Mouse (Mus musculus): ENCODE measurements around the gene 6330403K07Rik. TPM values are rescaled to one million over a fixed set of nuclear protein-coding genes. Genes with fewer than 3 reads are reported as not detected.
A peak's percentile ranks its signal among the peaks of the same experiment; 100 is the strongest.

Gene 6330403K07Rik
- total and polyA plus RNA-seq, 2 experiments from 2014 or later, result 785 to 854 TPM

GRCm38 (mm10) chr11:71004316-71004773 is 29.0 kb downstream of the 6330403K07Rik start, which contains the start of gene Dhx33:
Dhx33 (minus strand) TSS chr11:71004437.
- peaks cover 18% of the 10 kb centered on the region for H3K36me3 ChIP-seq (ENCODE audit: insufficient read depth, low read length)
- peak; percentile 62 for TF ChIP-seq CTCF (IDR thresholded peaks at IDR 0.05)
- WGBS, result under 1% methylated on average over 35 of the region's 35 CpGs
- peak; percentile 99 for DNase-seq (ENCODE audit: low spot score)
- no peaks in the 10 kb centered on the region for H3K9me3 ChIP-seq (ENCODE audit: low read length)
- H3K4me3 ChIP-seq (ENCODE audit: low read depth, low read length), result peak within 1 kb of the TSS; percentile 71
- no peaks in the 10 kb centered on the region for H3K27me3 ChIP-seq (ENCODE audit: insufficient read depth, low read length)
- peak within 1 kb of the TSS; percentile 90 for H3K4me2 ChIP-seq (ENCODE audit: low read depth, low read length, poor library complexity, severe bottlenecking)
- peak within 1 kb of the TSS; percentile 71 for H3K27ac ChIP-seq (ENCODE audit: low read depth, low read length)
- peak within 1 kb of the TSS; percentile 55 for H3K9ac ChIP-seq (replicated peaks; ENCODE audit: low read length, poor library complexity, severe bottlenecking)
- peak; percentile 97 for ATAC-seq (ENCODE audit: low FRiP score)
- H3K4me1 ChIP-seq (ENCODE audit: insufficient read depth, low read length), result peaks cover 9% of the 10 kb centered on the region; the same call in 1 of the 2 replicates

- peak; percentile 52 for DNase-seq (ENCODE audit: low spot score)
- H3K4me2 ChIP-seq (ENCODE audit: low read depth, low read length, poor library complexity, severe bottlenecking), result peak overlapping the region; percentile 90
- H3K4me1 ChIP-seq (ENCODE audit: insufficient read depth, low read length), result peaks cover 9% of the 10 kb centered on the region; the same call in 1 of the 2 replicates
- H3K9me3 ChIP-seq (ENCODE audit: low read length), result no peaks in the 10 kb centered on the region
- peak overlapping the region; percentile 55 for H3K9ac ChIP-seq (replicated peaks; ENCODE audit: low read length, poor library complexity, severe bottlenecking)
- TF ChIP-seq CTCF (IDR thresholded peaks at IDR 0.05), result no peak
- peak; percentile 72 for ATAC-seq (ENCODE audit: low FRiP score)
- under 1% methylated on average over 48 of the region's 49 CpGs for WGBS
- peak overlapping the region; percentile 71 for H3K27ac ChIP-seq (ENCODE audit: low read depth, low read length)
- H3K4me3 ChIP-seq (ENCODE audit: low read depth, low read length), result peak overlapping the region; percentile 71
- peaks cover 19% of the 10 kb centered on the region for H3K36me3 ChIP-seq (ENCODE audit: insufficient read depth, low read length)
- no peaks in the 10 kb centered on the region for H3K27me3 ChIP-seq (ENCODE audit: insufficient read depth, low read length)
These were observed 29.6 kb downstream of the 6330403K07Rik start for GRCm38 (mm10) chr11:71003611-71004315.

DNA sequence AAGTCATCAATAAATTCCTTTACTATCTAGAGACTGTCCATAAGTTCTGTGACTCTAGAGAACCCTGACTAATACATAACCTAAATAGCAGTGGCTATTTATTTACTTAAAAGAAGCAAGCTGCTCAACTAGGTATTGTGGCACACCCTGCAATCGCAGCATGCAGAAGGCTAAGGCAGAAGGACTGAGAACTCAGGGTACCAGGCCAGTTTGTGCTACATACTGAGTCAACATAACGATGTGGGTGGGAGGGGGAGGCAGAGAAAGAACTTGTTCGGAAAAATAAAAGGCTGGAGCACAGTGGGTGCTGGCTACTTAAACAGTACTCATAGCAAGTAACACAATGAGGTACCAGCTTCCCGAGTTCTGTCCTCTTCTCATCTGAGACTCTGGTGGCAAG is 32.1 kb downstream of the 6330403K07Rik start:
- H3K4me1 ChIP-seq (ENCODE audit: insufficient read depth, low read length), result peaks cover 9% of the 10 kb centered on the region; the same call in 1 of the 2 replicates
- H3K4me3 ChIP-seq (ENCODE audit: low read depth, low read length), result no peak overlapping the region
- H3K27me3 ChIP-seq (ENCODE audit: insufficient read depth, low read length), result no peaks in the 10 kb centered on the region
- H3K9me3 ChIP-seq (ENCODE audit: low read length), result no peaks in the 10 kb centered on the region
- H3K9ac ChIP-seq (replicated peaks; ENCODE audit: low read length, poor library complexity, severe bottlenecking), result no peak overlapping the region
- no peak overlapping the region for H3K27ac ChIP-seq (ENCODE audit: low read depth, low read length)
- no peak for ATAC-seq (ENCODE audit: low FRiP score)
- H3K36me3 ChIP-seq (ENCODE audit: insufficient read depth, low read length), result peaks cover 30% of the 10 kb centered on the region
- no peak overlapping the region for H3K4me2 ChIP-seq (ENCODE audit: low read depth, low read length, poor library complexity, severe bottlenecking)
- no peak for DNase-seq (ENCODE audit: low spot score)
- 85% methylated on average over 4 of the region's 4 CpGs for WGBS
- TF ChIP-seq CTCF (IDR thresholded peaks at IDR 0.05), result no peak

- Histone ChIP-seq H3K36me3 (ENCODE audit: insufficient read depth, low read length) (peaks cover 50% of the 10 kb centered on the region), H3K27ac (ENCODE audit: low read depth, low read length) (peak within 1 kb of the TSS; percentile 69), H3K4me1 (ENCODE audit: insufficient read depth, low read length) (no peaks in the 10 kb centered on the region), H3K27me3 (ENCODE audit: insufficient read depth, low read length) (no peaks in the 10 kb centered on the region), H3K9ac (replicated peaks; ENCODE audit: low read length, poor library complexity, severe bottlenecking) (peak within 1 kb of the TSS; percentile 86), H3K4me3 (ENCODE audit: low read depth, low read length) (peak within 1 kb of the TSS; percentile 99), H3K9me3 (ENCODE audit: low read length) (no peaks in the 10 kb centered on the region), H3K4me2 (ENCODE audit: low read depth, low read length, poor library complexity, severe bottlenecking) (peak within 1 kb of the TSS; percentile 70)
- peak; percentile 96 for TF ChIP-seq CTCF (IDR thresholded peaks at IDR 0.05)
- DNase-seq (ENCODE audit: low spot score) (peak; percentile 91), ATAC-seq (ENCODE audit: low FRiP score) (peak; percentile 94)
- WGBS, result under 1% methylated on average over 52 of the region's 64 CpGs
These were observed 50.6 kb downstream of the 6330403K07Rik start, which contains the start of gene C1qbp for GRCm38 (mm10) chr11:70982557-70983228. C1qbp (minus strand) TSS chr11:70983026.

GRCm38 (mm10) chr11:70982030-70982429 is 51.3 kb downstream of the 6330403K07Rik start:
- Histone ChIP-seq H3K9ac (replicated peaks; ENCODE audit: low read length, poor library complexity, severe bottlenecking) (peak overlapping the region; percentile 86), H3K4me3 (ENCODE audit: low read depth, low read length) (peak overlapping the region; percentile 99), H3K4me2 (ENCODE audit: low read depth, low read length, poor library complexity, severe bottlenecking) (peak overlapping the region; percentile 70), H3K9me3 (ENCODE audit: low read length) (no peaks in the 10 kb centered on the region), H3K27me3 (ENCODE audit: insufficient read depth, low read length) (no peaks in the 10 kb centered on the region), H3K27ac (ENCODE audit: low read depth, low read length) (no peak overlapping the region), H3K36me3 (ENCODE audit: insufficient read depth, low read length) (peaks cover 50% of the 10 kb centered on the region), H3K4me1 (ENCODE audit: insufficient read depth, low read length) (no peaks in the 10 kb centered on the region)
- DNase-seq (ENCODE audit: low spot score) (no peak), ATAC-seq (ENCODE audit: low FRiP score) (no peak)
- 14% methylated on average over 12 of the region's 12 CpGs for WGBS
- TF ChIP-seq CTCF (IDR thresholded peaks at IDR 0.05), result no peak

Other genes starting within 250 kb of the 6330403K07Rik start
- gene Scimp, start 220.9 kb downstream of the 6330403K07Rik start, total RNA-seq (2014; rRNA removed), result not detected in 2 replicates
- gene Scimp, start 220.9 kb downstream of the 6330403K07Rik start, polyA plus RNA-seq (2015; fragmentation: Nextera tagmentation; extraction: Ambion mirVana), result not detected in 2 replicates
- gene Rabep1, start 188.7 kb downstream of the 6330403K07Rik start, total RNA-seq (2014; rRNA removed), result 66.4 and 98.4 TPM in 2 replicates
- 102 and 116 TPM in 2 replicates for gene Rabep1, start 188.7 kb downstream of the 6330403K07Rik start, polyA plus RNA-seq (2015; fragmentation: Nextera tagmentation; extraction: Ambion mirVana)
- gene Nup88, start 63.5 kb downstream of the 6330403K07Rik start, total RNA-seq (2014; rRNA removed), result 63.8 and 98.6 TPM in 2 replicates
- 98.2 and 104 TPM in 2 replicates for gene Nup88, start 63.5 kb downstream of the 6330403K07Rik start, polyA plus RNA-seq (2015; fragmentation: Nextera tagmentation; extraction: Ambion mirVana)
- gene Rpain, start 63.3 kb downstream of the 6330403K07Rik start, total RNA-seq (2014; rRNA removed), result 20.1 and 25.6 TPM in 2 replicates
- gene Rpain, start 63.3 kb downstream of the 6330403K07Rik start, polyA plus RNA-seq (2015; fragmentation: Nextera tagmentation; extraction: Ambion mirVana), result 60.6 and 68.3 TPM in 2 replicates
- 21.9 and 33.2 TPM in 2 replicates for gene C1qbp, start 50.5 kb downstream of the 6330403K07Rik start, total RNA-seq (2014; rRNA removed)
- gene C1qbp, start 50.5 kb downstream of the 6330403K07Rik start, polyA plus RNA-seq (2015; fragmentation: Nextera tagmentation; extraction: Ambion mirVana), result 189 and 194 TPM in 2 replicates
- gene Dhx33, start 29.1 kb downstream of the 6330403K07Rik start, total RNA-seq (2014; rRNA removed), result 24.0 and 30.0 TPM in 2 replicates
- gene Dhx33, start 29.1 kb downstream of the 6330403K07Rik start, polyA plus RNA-seq (2015; fragmentation: Nextera tagmentation; extraction: Ambion mirVana), result 8.6 and 10.1 TPM in 2 replicates
- 7.6 and 11.3 TPM in 2 replicates for gene Mis12, start 13.9 kb downstream of the 6330403K07Rik start, total RNA-seq (2014; rRNA removed)
- 12.7 and 13.1 TPM in 2 replicates for gene Mis12, start 13.9 kb downstream of the 6330403K07Rik start, polyA plus RNA-seq (2015; fragmentation: Nextera tagmentation; extraction: Ambion mirVana)
- gene Derl2, start 13.7 kb downstream of the 6330403K07Rik start, total RNA-seq (2014; rRNA removed), result 27.7 and 48.4 TPM in 2 replicates
- gene Derl2, start 13.7 kb downstream of the 6330403K07Rik start, polyA plus RNA-seq (2015; fragmentation: Nextera tagmentation; extraction: Ambion mirVana), result 24.0 and 26.1 TPM in 2 replicates
- 0.11 TPM in 1 of 2 replicates, not detected in the other for gene Nlrp1a, start 111.2 kb upstream of the 6330403K07Rik start, total RNA-seq (2014; rRNA removed)
- gene Nlrp1a, start 111.2 kb upstream of the 6330403K07Rik start, polyA plus RNA-seq (2015; fragmentation: Nextera tagmentation; extraction: Ambion mirVana), result 0.04 TPM in 1 of 2 replicates, not detected in the other
- not detected in 2 replicates for gene Nlrp1b, start 197.2 kb upstream of the 6330403K07Rik start, total RNA-seq (2014; rRNA removed)
- not detected in 2 replicates for gene Nlrp1b, start 197.2 kb upstream of the 6330403K07Rik start, polyA plus RNA-seq (2015; fragmentation: Nextera tagmentation; extraction: Ambion mirVana)

Measured in midbrain, postnatal 0 days (tissue).